Mouse (Mus musculus) thymus, adult 2 months (tissue): ENCODE measurements around the gene Rasd1. TPM values are rescaled to one million over a fixed set of nuclear protein-coding genes. Genes with fewer than 3 reads are reported as not detected.
A peak's percentile ranks its signal among the peaks of the same experiment; 100 is the strongest.
"Not testable (repeated sequence)": the region's sequence is repeated elsewhere in the genome, so short reads cannot be mapped to it uniquely, and the experiment has no call there.

Experiments used
- DNase-seq: peaks from one replicate; pipeline ENCODE4 v3.0.0; 2021
- H3K27ac ChIP-seq: fragments of 200-500 bp; 2 replicates; pipeline ENCODE4 v1.5.1; 2012; ENCODE audit warnings: low read length, control low read depth; ENCODE audit not compliant: control insufficient read depth, insufficient read depth
- H3K27me3 ChIP-seq: fragments of 200-500 bp; 2 replicates; pipeline ENCODE4 v1.6.1; 2012; ENCODE audit warnings: mild to moderate bottlenecking, low read length, moderate library complexity, mixed read lengths; ENCODE audit not compliant: control insufficient read depth, insufficient read depth
- H3K36me3 ChIP-seq: fragments of 200-500 bp; 2 replicates; pipeline ENCODE4 v1.6.1; 2012; ENCODE audit warnings: mild to moderate bottlenecking, low read length, moderate library complexity; ENCODE audit not compliant: control insufficient read depth, insufficient read depth
- H3K4me1 ChIP-seq: fragments of 200-500 bp; replicated peaks from 2 replicates; pipeline ENCODE4 v1.6.1; 2012; ENCODE audit warnings: low read length; ENCODE audit not compliant: control insufficient read depth, insufficient read depth
- H3K4me3 ChIP-seq: fragments of 200-500 bp; 2 replicates; pipeline ENCODE4 v1.5.1; 2012; ENCODE audit warnings: mild to moderate bottlenecking, low read length, control low read depth, moderate library complexity; ENCODE audit not compliant: control insufficient read depth, insufficient read depth
- CTCF ChIP-seq: fragments of 200-500 bp; IDR thresholded peaks from 2 replicates; pipeline ENCODE4 v1.5.1; 2012; ENCODE audit warnings: mild to moderate bottlenecking, control low read depth, low read length, moderate library complexity, borderline replicate concordance; ENCODE audit not compliant: control insufficient read depth, poor library complexity, insufficient read depth; ENCODE audit errors: extremely low read depth
- POLR2A ChIP-seq: fragments of 200-500 bp; IDR thresholded peaks from 2 replicates; pipeline ENCODE4 v1.6.1; 2012; ENCODE audit warnings: mild to moderate bottlenecking, low read length, control low read depth, moderate library complexity; ENCODE audit not compliant: control insufficient read depth, poor library complexity, insufficient read depth; ENCODE audit errors: extremely low read depth
- WGBS: fragments of 180-500 bp; shearing (Covaris S2); methylation state at CpG from one replicate; pipeline ENCODE4 v1.1.7; 2018; 5-methylcytosine and 5-hydroxymethylcytosine counted together
- polyA plus RNA-seq: library from polyadenylated mRNA; depleted of rRNA; stranded (reverse); fragments of >200 nt; gene quantifications from 2 replicates; pipeline ENCODE4 v1.2.3, GENCODE M21; 2012

Rasd1 gene
- polyA plus RNA-seq, 1 experiment = 2.7 TPM

DNA sequence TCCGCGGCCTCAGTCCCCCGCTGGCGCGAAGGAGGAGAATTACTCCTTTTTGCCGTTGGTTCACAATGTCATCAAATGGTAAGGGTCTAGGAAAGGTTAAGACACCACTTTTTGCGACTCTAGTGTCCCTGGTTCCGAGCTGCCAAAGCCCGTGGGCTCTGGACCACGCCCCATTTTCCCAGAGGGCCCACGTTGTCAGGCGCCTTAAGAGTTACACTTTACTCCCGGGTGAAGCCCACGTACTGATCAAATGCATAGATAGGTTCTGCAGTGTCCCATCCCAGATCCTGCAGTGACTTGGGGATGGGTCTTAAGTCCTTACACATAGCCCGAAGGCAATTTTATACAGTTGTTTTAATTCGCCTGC is 16.4 kb downstream of the Rasd1 start:
- peak overlapping the region; percentile 67 for H3K4me3 ChIP-seq
- H3K27ac ChIP-seq = no peak overlapping the region
- peaks cover 7% of the 10 kb centered on the region; the same call in 1 of the 2 replicates for H3K4me1 ChIP-seq
- WGBS = 3% methylated on average over 16 of the region's 16 CpGs
- DNase-seq = no peak
- H3K36me3 ChIP-seq = no peaks in the 10 kb centered on the region
- H3K27me3 ChIP-seq = no peaks in the 10 kb centered on the region
- no peak for TF ChIP-seq CTCF
- no peak for TF ChIP-seq POLR2A

DNA sequence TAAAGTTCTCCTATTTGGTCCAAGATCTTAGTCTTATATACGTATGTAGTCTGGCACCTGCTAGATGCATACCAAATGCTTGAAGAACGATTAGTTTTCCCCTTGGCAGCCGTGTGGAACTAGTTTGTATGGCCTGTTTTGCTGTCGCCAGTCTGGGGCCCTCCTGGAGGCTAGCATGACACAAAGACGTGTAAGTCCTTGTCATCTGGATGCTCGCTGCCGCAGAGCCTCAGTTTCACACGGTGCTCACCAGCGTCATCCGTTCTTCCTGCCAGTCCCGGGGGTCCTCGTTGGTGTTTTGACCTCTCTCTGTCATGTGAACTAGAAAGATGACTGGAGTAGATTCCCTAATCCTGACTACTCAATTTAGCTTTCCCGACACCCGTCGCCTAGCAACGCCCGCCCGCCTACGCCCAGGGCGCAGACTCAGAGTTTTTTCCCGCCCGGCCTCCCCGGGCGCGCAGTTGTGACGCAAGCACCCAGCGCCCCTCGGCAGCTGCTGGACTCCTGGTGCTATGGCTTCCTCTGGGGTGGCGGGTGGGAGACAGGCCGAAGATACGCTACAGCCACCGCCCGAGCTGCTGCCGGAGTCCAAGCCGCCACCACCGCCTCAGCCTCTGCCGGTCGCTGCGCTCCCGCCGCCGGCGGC is 16.9 kb downstream of the Rasd1 start, which contains the start of gene Med9:
TSS of gene Med9 (plus strand) at position 455 of the 649 bp plus-strand sequence.
- Histone ChIP-seq H3K27ac (no peak within 1 kb of the TSS), H3K4me1 (peaks cover 7% of the 10 kb centered on the region; the same call in 1 of the 2 replicates), H3K27me3 (no peaks in the 10 kb centered on the region), H3K36me3 (no peaks in the 10 kb centered on the region), H3K4me3 (peak within 1 kb of the TSS; percentile 67)
- WGBS = 2% methylated on average over 43 of the region's 43 CpGs
- TF ChIP-seq POLR2A = peak; percentile 53; the same call in 1 of the 2 replicates
- 0 out of 2 replicates have a peak, but pooled peaks have one; percentile 29 for TF ChIP-seq CTCF
- DNase-seq = peak; percentile 93

DNA sequence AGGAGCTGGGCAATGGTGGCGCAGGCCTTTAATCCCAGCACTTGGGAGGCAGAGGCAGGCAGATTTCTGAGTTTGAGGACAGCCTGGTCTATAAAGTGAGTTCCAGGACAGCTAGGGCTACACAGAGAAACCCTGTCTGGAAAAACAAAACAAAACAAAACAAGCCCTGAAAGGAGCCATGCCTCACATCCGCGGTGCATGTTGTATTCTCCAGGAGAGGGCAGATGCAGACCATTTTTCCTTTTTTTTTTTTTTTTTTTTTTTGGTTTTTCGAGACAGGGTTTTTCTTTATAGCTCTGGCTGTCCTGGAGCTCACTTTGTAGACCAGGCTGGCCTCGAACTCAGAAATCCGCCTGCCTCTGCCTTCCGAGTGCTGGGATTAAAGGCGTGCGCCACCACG is 19.9 kb downstream of the Rasd1 start:
- H3K27me3 ChIP-seq, H3K36me3 ChIP-seq, H3K4me3 ChIP-seq, H3K4me1 ChIP-seq, DNase-seq, H3K27ac ChIP-seq: not testable (repeated sequence)
- WGBS = 97% methylated on average over 9 of the region's 10 CpGs

DNA sequence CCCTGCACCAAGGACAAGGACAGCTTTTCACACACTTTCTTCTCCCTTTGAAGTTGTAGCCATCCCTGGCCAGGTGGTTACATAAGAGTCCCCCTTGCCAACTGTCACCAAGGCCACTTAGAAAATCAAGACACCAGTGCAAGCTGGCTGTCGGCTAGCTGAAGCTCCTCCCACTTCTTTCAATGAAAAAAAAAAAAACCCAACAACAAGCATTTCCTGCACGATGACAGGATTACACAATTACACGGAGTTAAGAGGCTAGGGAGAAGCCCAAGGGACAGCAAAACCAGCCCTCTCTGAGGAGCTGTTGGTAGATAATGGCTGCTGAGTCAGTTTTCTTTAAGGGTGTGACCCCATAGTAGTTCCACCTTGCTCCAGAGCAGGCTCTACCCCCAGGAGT is 23.4 kb downstream of the Rasd1 start:
- Histone ChIP-seq H3K27me3 (no peaks in the 10 kb centered on the region), H3K36me3 (no peaks in the 10 kb centered on the region), H3K4me1 (no peaks in the 10 kb centered on the region), H3K27ac (no peak overlapping the region), H3K4me3 (no peak overlapping the region)
- 34% methylated on average over 3 of the region's 3 CpGs for WGBS
- no peak for DNase-seq
- TF ChIP-seq CTCF (no peak), POLR2A (no peak)

DNA sequence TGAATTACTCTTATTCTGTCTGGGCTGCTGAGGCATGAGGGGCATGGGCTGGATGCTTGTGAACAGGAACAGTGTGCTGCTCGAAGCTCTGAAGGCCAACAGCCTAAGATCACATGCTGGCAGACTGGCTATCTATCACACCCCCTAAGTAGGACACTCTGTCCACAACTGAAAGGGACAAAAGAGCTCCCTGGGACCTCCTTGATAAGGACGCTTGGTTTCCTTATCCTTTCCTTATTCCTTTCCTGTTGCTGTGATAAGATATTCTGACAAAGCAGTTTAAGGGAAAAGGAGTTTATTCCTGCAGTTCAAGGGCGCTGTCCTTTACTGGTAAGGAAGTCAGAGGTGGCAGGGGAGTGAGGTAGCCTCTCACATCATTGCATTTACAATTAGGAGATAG is 24.1 kb downstream of the Rasd1 start:
- no peaks in the 10 kb centered on the region for H3K27me3 ChIP-seq
- H3K4me3 ChIP-seq = no peak overlapping the region

DNA sequence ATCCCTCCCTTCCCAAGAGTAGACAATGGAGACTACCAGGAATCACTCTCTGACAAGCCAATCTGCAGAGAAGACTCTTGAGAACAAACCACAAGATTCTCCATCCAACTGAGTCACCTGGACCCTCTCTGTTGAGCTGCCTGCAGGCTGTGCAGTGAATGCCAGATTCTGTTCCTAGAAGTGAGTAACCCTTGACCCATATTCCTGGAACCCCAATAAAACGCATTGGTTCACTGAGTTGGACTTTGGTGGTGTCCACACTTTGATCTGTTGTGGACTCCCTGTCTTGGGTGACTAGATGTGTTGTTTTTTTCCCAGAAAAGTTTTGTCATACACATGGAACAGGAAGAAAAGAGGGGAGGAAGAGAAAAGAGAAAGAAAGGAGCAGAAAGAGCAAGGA is 24.9 kb downstream of the Rasd1 start:
- Histone ChIP-seq H3K4me1 (no peaks in the 10 kb centered on the region), H3K27me3 (no peaks in the 10 kb centered on the region), H3K4me3 (no peak overlapping the region), H3K36me3 (no peaks in the 10 kb centered on the region), H3K27ac (no peak overlapping the region)
- DNase-seq = no peak
- TF ChIP-seq POLR2A (no peak), CTCF (no peak)
- WGBS = 90% methylated on average over 1 of the region's 1 CpGs

More for the DNA sequence above, 24.1 kb downstream of the Rasd1 start:
- WGBS = 94% methylated on average over 3 of the region's 3 CpGs
- no peak for DNase-seq
- Histone ChIP-seq H3K36me3 (no peaks in the 10 kb centered on the region), H3K27ac (no peak overlapping the region), H3K4me1 (no peaks in the 10 kb centered on the region)
- TF ChIP-seq POLR2A (no peak), CTCF (no peak)

DNA sequence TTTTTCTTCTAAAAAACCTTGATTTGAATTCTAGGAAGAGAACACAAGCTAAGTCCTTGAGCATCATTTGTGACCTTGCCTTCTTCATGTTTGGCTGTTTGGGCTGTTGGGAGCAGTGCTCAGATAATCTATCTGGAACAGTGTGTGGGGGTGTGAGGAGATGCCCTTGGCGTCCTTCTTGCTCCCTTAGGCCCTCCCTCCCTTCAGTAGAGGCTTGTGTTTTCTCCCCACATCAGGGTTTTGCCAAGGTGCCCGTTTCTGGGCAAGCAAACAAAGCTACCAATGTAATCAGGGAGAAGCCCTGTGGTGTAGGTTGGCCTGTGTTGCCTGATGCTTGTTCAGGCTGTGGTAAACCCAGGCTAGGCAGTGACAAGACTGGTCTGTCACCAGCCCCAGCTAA is 27.1 kb downstream of the Rasd1 start:
- no peak for DNase-seq

More for the DNA sequence above, 27.1 kb downstream of the Rasd1 start:
- Histone ChIP-seq H3K36me3 (no peaks in the 10 kb centered on the region), H3K27ac (no peak overlapping the region), H3K27me3 (no peaks in the 10 kb centered on the region), H3K4me1 (no peaks in the 10 kb centered on the region), H3K4me3 (no peak overlapping the region)
- 64% methylated on average over 2 of the region's 2 CpGs for WGBS
- TF ChIP-seq CTCF (no peak), POLR2A (no peak)
